Mouse (Mus musculus): ENCODE results near the gene Pdia5.

- TF ChIP-seq CTCF (IDR thresholded peaks at IDR 0.05; ENCODE audit: borderline replicate concordance, extremely low read depth, insufficient read depth, insufficient read length) = no peak
- no peak for TF ChIP-seq POLR2A (IDR thresholded peaks at IDR 0.05; ENCODE audit: borderline replicate concordance, extremely low read depth, insufficient read depth, insufficient read length, poor library complexity, severe bottlenecking)
These were observed 13.4 kb downstream of the Pdia5 start for GRCm38 (mm10) chr16:35477273-35477672.

All from brain, embryonic 14.5 days (tissue).